ENCODE assay signal across 20 mouse cellular contexts in the genomic region with DNA sequence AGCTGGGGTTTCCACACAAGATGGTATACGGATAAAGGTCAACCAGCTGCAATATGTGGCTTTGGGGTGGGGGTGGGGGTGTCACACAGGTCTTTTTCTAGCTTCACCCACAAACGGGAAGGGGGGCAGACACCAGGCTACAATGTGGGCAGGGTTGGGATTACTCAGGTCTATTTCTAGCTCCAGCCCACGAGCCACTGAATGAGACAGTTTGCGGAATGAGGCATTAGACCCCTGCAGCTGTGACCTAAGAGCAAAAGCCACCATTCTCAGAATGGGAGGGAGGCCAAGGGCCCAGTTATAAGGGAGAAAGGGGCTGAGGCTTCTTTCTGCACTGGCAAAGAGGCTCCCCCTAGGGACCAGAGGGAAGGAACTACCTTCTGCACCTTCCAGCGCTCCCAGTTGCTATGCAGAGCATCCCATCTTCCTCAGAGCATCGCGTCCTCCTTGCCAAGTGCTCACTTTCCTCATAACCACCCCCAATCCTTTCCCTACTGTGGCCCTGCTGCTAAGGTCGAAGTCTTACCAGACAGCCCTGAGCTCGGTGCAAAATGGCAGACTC. TPM values are rescaled to one million over a fixed set of nuclear protein-coding genes. Genes with fewer than 3 reads are reported as not detected.
A peak's percentile ranks its signal among the peaks of the same experiment; 100 is the strongest.
DNase-seq lines count a peak whose midpoint lies in the region; ATAC-seq and TF ChIP-seq lines count a peak whose summit lies in the region.
"Had no signal": no experiment of that assay in that cellular context is flagged by ENCODE, and none has a peak within 500 bp of the region (broad histone marks: within the 10 kb centered on the region; RNA-seq: fewer than 3 reads in every experiment).

No protein-coding gene starts in this region.

- H3K27me3 ChIP-seq in midbrain, postnatal 0 days (ENCODE audit: insufficient read depth, low read length), result no peaks in the 10 kb centered on the region
- no peaks in the 10 kb centered on the region for H3K27me3 ChIP-seq in midbrain, embryonic 13.5 days
- H3K27me3 ChIP-seq: liver, embryonic 15.5 days; midbrain, embryonic 15.5 days; neural tube, embryonic 12.5 days had no signal

- 47% methylated on average over 9 of the region's 9 CpGs for WGBS in midbrain, postnatal 0 days
- WGBS in midbrain, embryonic 13.5 days, result 47% methylated on average over 9 of the region's 9 CpGs

- ATAC-seq in midbrain, postnatal 0 days (ENCODE audit: low FRiP score), result no peak
- no peak for ATAC-seq in midbrain, embryonic 13.5 days
- peak; percentile 27 for ATAC-seq in megakaryocyte, adult 5-6 weeks (ENCODE audit: poor library complexity, severe bottlenecking)
- ATAC-seq: hindbrain, postnatal 0 days; midbrain, embryonic 15.5 days had no signal

- 0 out of 2 replicates have a peak, but pooled peaks cover 4% of the 10 kb centered on the region for H3K4me1 ChIP-seq in midbrain, postnatal 0 days (ENCODE audit: insufficient read depth, low read length)
- H3K4me1 ChIP-seq in midbrain, embryonic 13.5 days (replicated peaks), result peaks cover 26% of the 10 kb centered on the region
- H3K4me1 ChIP-seq: liver, embryonic 15.5 days had no signal

- no peak overlapping the region for H3K4me2 ChIP-seq in midbrain, postnatal 0 days (ENCODE audit: low read depth, low read length, poor library complexity, severe bottlenecking)
- no peak overlapping the region for H3K4me2 ChIP-seq in midbrain, embryonic 13.5 days (replicated peaks)
- H3K4me2 ChIP-seq: liver, embryonic 15.5 days; midbrain, embryonic 15.5 days; neural tube, embryonic 12.5 days had no signal

- H3K4me3 ChIP-seq in gastrocnemius, adult 2 months, result no peak overlapping the region
- no peak overlapping the region for H3K4me3 ChIP-seq in midbrain, postnatal 0 days (ENCODE audit: low read depth, low read length)
- no peak overlapping the region for H3K4me3 ChIP-seq in midbrain, embryonic 13.5 days (replicated peaks)
- H3K4me3 ChIP-seq: liver, embryonic 15.5 days; midbrain, embryonic 15.5 days; neural tube, embryonic 12.5 days had no signal

- no peak overlapping the region for H3K9ac ChIP-seq in midbrain, postnatal 0 days (replicated peaks; ENCODE audit: low read length, poor library complexity, severe bottlenecking)
- H3K9ac ChIP-seq in midbrain, embryonic 13.5 days (replicated peaks), result no peak overlapping the region
- H3K9ac ChIP-seq: liver, embryonic 15.5 days; midbrain, embryonic 15.5 days; neural tube, embryonic 12.5 days had no signal

- H3K9me3 ChIP-seq in midbrain, postnatal 0 days (ENCODE audit: low read length), result no peaks in the 10 kb centered on the region
- no peaks in the 10 kb centered on the region for H3K9me3 ChIP-seq in midbrain, embryonic 13.5 days
- H3K9me3 ChIP-seq: liver, embryonic 15.5 days; midbrain, embryonic 15.5 days; neural tube, embryonic 12.5 days had no signal

- no peak overlapping the region for H3K27ac ChIP-seq in gastrocnemius, adult 2 months
- H3K27ac ChIP-seq in midbrain, postnatal 0 days (ENCODE audit: low read depth, low read length), result no peak overlapping the region
- H3K27ac ChIP-seq in midbrain, embryonic 13.5 days, result no peak overlapping the region
- H3K27ac ChIP-seq: hindbrain, postnatal 0 days; liver, embryonic 15.5 days; midbrain, embryonic 15.5 days; neural tube, embryonic 12.5 days had no signal

- peak; percentile 4; the same call in 1 of the 2 replicates for TF ChIP-seq CTCF in gastrocnemius, adult 2 months (IDR thresholded peaks at IDR 0.05)
- TF ChIP-seq CTCF in midbrain, postnatal 0 days (IDR thresholded peaks at IDR 0.05), result 0 out of 2 replicates have a peak, but pooled peaks have one; percentile 3

- no peaks in the 10 kb centered on the region for H3K36me3 ChIP-seq in midbrain, postnatal 0 days (ENCODE audit: insufficient read depth, low read length)
- no peaks in the 10 kb centered on the region for H3K36me3 ChIP-seq in midbrain, embryonic 13.5 days
- H3K36me3 ChIP-seq: liver, embryonic 15.5 days; midbrain, embryonic 15.5 days; neural tube, embryonic 12.5 days had no signal

- intact Hi-C loops in gastrocnemius, adult 2 months (cut with DNase I), result loop anchor here (5.0 kb wide), 1 partner anchor 41 kb away; no protein-coding TSS in a partner anchor

- no peak for DNase-seq in gastrocnemius, adult 2 months
- DNase-seq in gastrocnemius, postnatal 4 days (ENCODE audit: low spot score in 2 of 2), result no peak
- no peak for DNase-seq in midbrain, postnatal 0 days (ENCODE audit: low spot score)
- DNase-seq in ES-CJ7 (ENCODE audit: low read depth, low spot score), result peak; percentile 20
- DNase-seq in B cell, adult 2 months, result no peak
- DNase-seq in ovary, postnatal 10 days (ENCODE audit: low spot score), result no peak
- DNase-seq: adrenal gland, adult 2 months; cerebellum, postnatal 36 days; heart, adult 18-20 months; heart, postnatal 14 days; layer of hippocampus, adult 9-11 months; left cerebral cortex, postnatal 4 days; lung, postnatal 4 days; right cerebral cortex, adult 18-20 months had no signal

RNA-seq across cellular contexts. Expression of a gene that starts 44.4 kb away (rescaled TPM):
- 10 to 100 TPM; 24.5 to 26.3 TPM for total RNA-seq in gastrocnemius, adult 2 months (2021)
- total RNA-seq in gastrocnemius, postnatal 4 days (2021), result 10 to 100 TPM; 60.5 to 74.0 TPM
- 88.2 and 120 TPM in 2 replicates for total RNA-seq in midbrain, postnatal 0 days (2014; rRNA removed)
- 50.1 and 52.1 TPM in 2 replicates for polyA plus RNA-seq in midbrain, postnatal 0 days (2015; fragmentation: Nextera tagmentation; extraction: Ambion mirVana)
- polyA plus RNA-seq in midbrain, embryonic 13.5 days (2015; fragmentation: Nextera tagmentation; extraction: Ambion mirVana), result 49.2 and 57.7 TPM in 2 replicates
- 48.3 and 48.8 TPM in 2 replicates for total RNA-seq in megakaryocyte, adult 5-6 weeks (2015)
- total RNA-seq in megakaryocyte, adult 5-6 weeks (2017), result 57.6 and 74.0 TPM in 2 replicates
